Mouse (Mus musculus) forebrain, embryonic 11.5 days (tissue): ENCODE results near the gene Gm28635. TPM values are rescaled to one million over a fixed set of nuclear protein-coding genes. Genes with fewer than 3 reads are reported as not detected.
A peak's percentile ranks its signal among the peaks of the same experiment; 100 is the strongest.

Experiments
- ATAC-seq: fragments of 200-750 bp; cut with Nextera tagmentation; replicated peaks from 2 replicates; pipeline ENCODE4 v1.8.0; 2017; ENCODE audit warnings: moderate TSS enrichment; ENCODE audit not compliant: low FRiP score
- DNase-seq: peaks from one replicate; pipeline ENCODE4 v3.0.0-alpha.2; 2017; ENCODE audit warnings: low spot score
- H3K27ac ChIP-seq: fragments of 300-500 bp; sonication (generic); 2 replicates; pipeline ENCODE4 v1.5.1; 2014; ENCODE audit warnings: low read depth, low read length
- H3K27me3 ChIP-seq: fragments of 300-500 bp; sonication (generic); 2 replicates; pipeline ENCODE4 v1.6.1; 2014; ENCODE audit warnings: mild to moderate bottlenecking, low read length, mixed read lengths; ENCODE audit not compliant: control insufficient read depth, insufficient read depth
- H3K36me3 ChIP-seq: fragments of 300-500 bp; sonication (generic); 2 replicates; pipeline ENCODE4 v1.6.1; 2014; ENCODE audit warnings: mild to moderate bottlenecking, low read length, moderate library complexity, mixed read lengths; ENCODE audit not compliant: control insufficient read depth, insufficient read depth
- H3K4me1 ChIP-seq: fragments of 300-500 bp; sonication (generic); replicated peaks from 2 replicates; pipeline ENCODE4 v1.6.1; 2014; ENCODE audit warnings: low read length, mixed read lengths; ENCODE audit not compliant: control insufficient read depth, insufficient read depth
- H3K4me2 ChIP-seq: fragments of 300-500 bp; sonication (generic); 2 replicates; pipeline ENCODE4 v1.6.1; 2014; ENCODE audit warnings: low read depth, mild to moderate bottlenecking, low read length, moderate library complexity, mixed read lengths; ENCODE audit not compliant: severe bottlenecking
- H3K4me3 ChIP-seq: fragments of 300-500 bp; sonication (generic); 2 replicates; pipeline ENCODE4 v1.5.1; 2014; ENCODE audit warnings: low read depth, low read length
- H3K9ac ChIP-seq: fragments of 300-500 bp; sonication (generic); 2 replicates; pipeline ENCODE4 v1.6.1; 2014; ENCODE audit warnings: low read length
- H3K9me3 ChIP-seq: fragments of 300-500 bp; sonication (generic); 2 replicates; pipeline ENCODE4 v1.6.1; 2016; ENCODE audit warnings: low read length, mixed read lengths; ENCODE audit not compliant: control insufficient read depth
- WGBS: fragments of 180-500 bp; shearing (Covaris S2); extraction: QIAGEN DNeasy Blood & Tissue Kit; methylation state at CpG from one replicate; pipeline ENCODE4 v1.1.7; 2014; 5-methylcytosine and 5-hydroxymethylcytosine counted together
- polyA plus RNA-seq: library from polyadenylated mRNA; unstranded; fragments of >200 nt; fragmentation: Nextera tagmentation; extraction: Ambion mirVana; gene quantifications from 2 replicates; pipeline ENCODE4 v1.2.1, GENCODE M21; 2014

Gene Gm28635
- not detected in 2 replicates for polyA plus RNA-seq

- H3K27me3 ChIP-seq: no peaks in the 10 kb centered on the region
- peak within 1 kb of the TSS; percentile 51; the same call in 1 of the 2 replicates for H3K27ac ChIP-seq
- H3K4me3 ChIP-seq: peak within 1 kb of the TSS; percentile 95
- ATAC-seq (peak; percentile 100), DNase-seq (peak; percentile 90)
- WGBS: under 1% methylated on average over 44 of the region's 44 CpGs
- H3K9ac ChIP-seq: peak within 1 kb of the TSS; percentile 77
- H3K4me1 ChIP-seq: peaks cover 2% of the 10 kb centered on the region; the same call in 1 of the 2 replicates
- H3K9me3 ChIP-seq: no peaks in the 10 kb centered on the region
- peak within 1 kb of the TSS; percentile 73 for H3K4me2 ChIP-seq
- peaks cover 8% of the 10 kb centered on the region; the same call in 1 of the 2 replicates for H3K36me3 ChIP-seq
These were observed at the start of gene Gm28635, which contains the start of gene Med19 for GRCm38 (mm10) chr2:84677968-84678880. TSS of gene Gm28635 (minus strand) at chr2:84678041. TSS of gene Med19 (plus strand) at chr2:84678402.

- ATAC-seq (peak; percentile 96), DNase-seq (peak; percentile 98)
- H3K9ac ChIP-seq: peak within 1 kb of the TSS; percentile 57
- no peaks in the 10 kb centered on the region for H3K9me3 ChIP-seq
- peak within 1 kb of the TSS; percentile 61; the same call in 1 of the 2 replicates for H3K27ac ChIP-seq
- H3K4me1 ChIP-seq: no peaks in the 10 kb centered on the region; the same call in 1 of the 2 replicates
- under 1% methylated on average over 39 of the region's 39 CpGs for WGBS
- H3K27me3 ChIP-seq: no peaks in the 10 kb centered on the region
- peak within 1 kb of the TSS; percentile 52 for H3K4me3 ChIP-seq
- H3K4me2 ChIP-seq: peak within 1 kb of the TSS; percentile 59
- H3K36me3 ChIP-seq: peaks cover 7% of the 10 kb centered on the region; the same call in 1 of the 2 replicates
These were observed 49.5 kb upstream of the Gm28635 start, which contains the start of gene Clp1 for GRCm38 (mm10) chr2:84727172-84727858. TSS of gene Clp1 (minus strand) at chr2:84727350.

- H3K36me3 ChIP-seq: peaks cover 7% of the 10 kb centered on the region; the same call in 1 of the 2 replicates
- H3K27me3 ChIP-seq: no peaks in the 10 kb centered on the region
- peak overlapping the region; percentile 52 for H3K4me3 ChIP-seq
- no peak for DNase-seq
- H3K9me3 ChIP-seq: no peaks in the 10 kb centered on the region
- no peaks in the 10 kb centered on the region; the same call in 1 of the 2 replicates for H3K4me1 ChIP-seq
- WGBS: 3% methylated on average over 9 of the region's 9 CpGs
- peak; percentile 25 for ATAC-seq
- H3K4me2 ChIP-seq: peak overlapping the region; percentile 59
- peak overlapping the region; percentile 57 for H3K9ac ChIP-seq
- no peak overlapping the region for H3K27ac ChIP-seq
These were observed 48.9 kb upstream of the Gm28635 start for GRCm38 (mm10) chr2:84726716-84727115.

GRCm38 (mm10) chr2:84725770-84726169 is 47.9 kb upstream of the Gm28635 start:
- no peak overlapping the region for H3K4me3 ChIP-seq
- H3K4me1 ChIP-seq: no peaks in the 10 kb centered on the region; the same call in 1 of the 2 replicates
- DNase-seq (no peak), ATAC-seq (no peak)
- 94% methylated on average over 10 of the region's 10 CpGs for WGBS
- no peaks in the 10 kb centered on the region for H3K9me3 ChIP-seq
- peaks cover 7% of the 10 kb centered on the region; the same call in 1 of the 2 replicates for H3K36me3 ChIP-seq
- no peaks in the 10 kb centered on the region for H3K27me3 ChIP-seq
- no peak overlapping the region for H3K27ac ChIP-seq
- no peak overlapping the region for H3K9ac ChIP-seq
- no peak overlapping the region for H3K4me2 ChIP-seq

- DNase-seq (no peak), ATAC-seq (no peak)
- no peaks in the 10 kb centered on the region for H3K27me3 ChIP-seq
- H3K4me2 ChIP-seq: no peak overlapping the region
- H3K4me3 ChIP-seq: no peak overlapping the region
- 96% methylated on average over 14 of the region's 14 CpGs for WGBS
- no peak overlapping the region for H3K27ac ChIP-seq
- H3K9ac ChIP-seq: no peak overlapping the region
- no peaks in the 10 kb centered on the region; the same call in 1 of the 2 replicates for H3K4me1 ChIP-seq
- peaks cover 7% of the 10 kb centered on the region; the same call in 1 of the 2 replicates for H3K36me3 ChIP-seq
- H3K9me3 ChIP-seq: no peaks in the 10 kb centered on the region
These were observed 46.0 kb upstream of the Gm28635 start for GRCm38 (mm10) chr2:84723856-84724255.

GRCm38 (mm10) chr2:84721182-84721581 is 43.3 kb upstream of the Gm28635 start:
- Histone ChIP-seq H3K27ac (no peak overlapping the region), H3K36me3 (peaks cover 7% of the 10 kb centered on the region; the same call in 1 of the 2 replicates), H3K4me3 (no peak overlapping the region), H3K4me2 (no peak overlapping the region), H3K27me3 (no peaks in the 10 kb centered on the region), H3K9me3 (no peaks in the 10 kb centered on the region), H3K9ac (no peak overlapping the region), H3K4me1 (no peaks in the 10 kb centered on the region; the same call in 1 of the 2 replicates)
- ATAC-seq (no peak), DNase-seq (no peak)
- 82% methylated on average over 3 of the region's 3 CpGs for WGBS

- DNase-seq (no peak), ATAC-seq (no peak)
- no peak overlapping the region for H3K4me2 ChIP-seq
- peaks cover 7% of the 10 kb centered on the region; the same call in 1 of the 2 replicates for H3K36me3 ChIP-seq
- H3K4me1 ChIP-seq: no peaks in the 10 kb centered on the region
- 93% methylated on average over 2 of the region's 2 CpGs for WGBS
- no peaks in the 10 kb centered on the region for H3K9me3 ChIP-seq
- no peak overlapping the region for H3K9ac ChIP-seq
- H3K4me3 ChIP-seq: no peak overlapping the region
- no peak overlapping the region for H3K27ac ChIP-seq
- H3K27me3 ChIP-seq: no peaks in the 10 kb centered on the region
These were observed 42.9 kb upstream of the Gm28635 start for GRCm38 (mm10) chr2:84720718-84721117.

- no peak overlapping the region for H3K4me3 ChIP-seq
- 90% methylated on average over 4 of the region's 4 CpGs for WGBS
- no peak overlapping the region for H3K9ac ChIP-seq
- no peaks in the 10 kb centered on the region for H3K9me3 ChIP-seq
- H3K4me1 ChIP-seq: 0 out of 2 replicates have a peak, but pooled peaks cover 2% of the 10 kb centered on the region
- no peak overlapping the region for H3K27ac ChIP-seq
- no peaks in the 10 kb centered on the region for H3K27me3 ChIP-seq
- DNase-seq (no peak), ATAC-seq (no peak)
- no peak overlapping the region for H3K4me2 ChIP-seq
- H3K36me3 ChIP-seq: no peaks in the 10 kb centered on the region
These were observed 39.5 kb upstream of the Gm28635 start for GRCm38 (mm10) chr2:84717357-84717756.
